In genomic region chr10:110270561-110270960, GRCm38 (mm10) we compare ENCODE assay signal across 12 mouse cellular contexts.
"Had no signal": no experiment of that assay in that cellular context is flagged by ENCODE, and none has a peak within 500 bp of the region (broad histone marks: within the 10 kb centered on the region; RNA-seq: fewer than 3 reads in every experiment).

No protein-coding gene starts in this region.

- DNase-seq: cerebellum, adult 9-11 months; cerebellum, postnatal 36 days; embryo, embryonic 11 days; forebrain, postnatal 0 days; gastrocnemius, adult 2 months; gastrocnemius, postnatal 10 days; gastrocnemius, postnatal 14 days; gastrocnemius, postnatal 25 days; gastrocnemius, postnatal 36 days; heart, adult 11 months; heart, adult 18-20 months; heart, adult 2 months had no signal
